Comparison of ENCODE assay signal across 9 mouse cellular contexts in genomic region chr2:157426171-157426570, GRCm38 (mm10). TPM values are rescaled to one million over a fixed set of nuclear protein-coding genes. Genes with fewer than 3 reads are reported as not detected.
DNase-seq lines count a peak whose midpoint lies in the region; ATAC-seq and TF ChIP-seq lines count a peak whose summit lies in the region.
"Had no signal": no experiment of that assay in that cellular context is flagged by ENCODE, and none has a peak within 500 bp of the region (broad histone marks: within the 10 kb centered on the region; RNA-seq: fewer than 3 reads in every experiment).

No protein-coding gene starts in this region.

- peak overlapping the region; percentile 30 for H3K27ac ChIP-seq in hindbrain, embryonic 13.5 days
- H3K27ac ChIP-seq in lung, postnatal 0 days (ENCODE audit: low read length): peak overlapping the region; percentile 97
- H3K27ac ChIP-seq: liver, embryonic 13.5 days had no signal

- H3K9me3 ChIP-seq in hindbrain, embryonic 13.5 days: no peaks in the 10 kb centered on the region
- H3K9me3 ChIP-seq in lung, postnatal 0 days (ENCODE audit: low read length): no peaks in the 10 kb centered on the region
- H3K9me3 ChIP-seq: liver, embryonic 13.5 days had no signal

- ATAC-seq in hindbrain, embryonic 13.5 days (ENCODE audit: low FRiP score): no peak
- no peak for ATAC-seq in lung, postnatal 0 days

- H3K9ac ChIP-seq in hindbrain, embryonic 13.5 days: peak overlapping the region; percentile 53
- no peak overlapping the region for H3K9ac ChIP-seq in lung, postnatal 0 days (replicated peaks; ENCODE audit: low read depth)
- H3K9ac ChIP-seq: liver, embryonic 13.5 days had no signal

- 74% methylated on average over 6 of the region's 6 CpGs for WGBS in hindbrain, embryonic 13.5 days
- 59% methylated on average over 6 of the region's 6 CpGs for WGBS in lung, postnatal 0 days

- intact Hi-C loops in gastrocnemius, postnatal 14 days (cut with DNase I; ENCODE audit: low total_unique reads): no loop called here

- peaks cover 83% of the 10 kb centered on the region for H3K4me1 ChIP-seq in hindbrain, embryonic 13.5 days (replicated peaks)
- H3K4me1 ChIP-seq in lung, postnatal 0 days (ENCODE audit: insufficient read depth, low read depth, low read length): peaks cover 14% of the 10 kb centered on the region; the same call in 1 of the 2 replicates

- no peaks in the 10 kb centered on the region for H3K27me3 ChIP-seq in hindbrain, embryonic 13.5 days
- H3K27me3 ChIP-seq in lung, postnatal 0 days (replicated peaks; ENCODE audit: insufficient read depth, low read length): no peaks in the 10 kb centered on the region

- no peak for TF ChIP-seq EP300 in lung, postnatal 0 days (IDR thresholded peaks at IDR 0.05)

- no peak for TF ChIP-seq CTCF in lung, postnatal 0 days (IDR thresholded peaks at IDR 0.05)

- H3K36me3 ChIP-seq in hindbrain, embryonic 13.5 days: peaks cover 25% of the 10 kb centered on the region
- 0 out of 2 replicates have a peak, but pooled peaks cover 3% of the 10 kb centered on the region for H3K36me3 ChIP-seq in lung, postnatal 0 days (ENCODE audit: insufficient read depth, low read length)
- H3K36me3 ChIP-seq: liver, embryonic 13.5 days had no signal

- peak; percentile 48 to 76 for DNase-seq in adrenal gland, adult (ENCODE audit: inconsistent age in 2 of 2, low spot score in 1 of 2)
- DNase-seq in adrenal gland, adult 8-10 months: no peak
- peak; percentile 85 for DNase-seq in R1 (ENCODE audit: low read depth, low spot score)
- DNase-seq in lung, postnatal 0 days (ENCODE audit: low spot score): peak; percentile 73
- DNase-seq in right cerebral cortex, postnatal 10 days (ENCODE audit: low spot score in 2 of 2): no peak
- DNase-seq in layer of hippocampus, adult 9-11 months: no peak
- no peak for DNase-seq in gastrocnemius, postnatal 14 days
- DNase-seq: liver, embryonic 13.5 days had no signal

- H3K4me2 ChIP-seq in hindbrain, embryonic 13.5 days: peak overlapping the region; percentile 86
- 0 out of 2 replicates have a peak overlapping the region, but pooled peaks have one; percentile 11 for H3K4me2 ChIP-seq in lung, postnatal 0 days (replicated peaks; ENCODE audit: low read depth, low read length)
- H3K4me2 ChIP-seq: liver, embryonic 13.5 days had no signal

- peak overlapping the region; percentile 87; the same call in 1 of the 2 replicates for H3K4me3 ChIP-seq in hindbrain, embryonic 13.5 days
- H3K4me3 ChIP-seq in lung, postnatal 0 days (ENCODE audit: low read depth, low read length): no peak overlapping the region
- H3K4me3 ChIP-seq: liver, embryonic 13.5 days had no signal

RNA-seq across cellular contexts. Expression of gene Src, which starts 7.9 kb away (rescaled TPM):
- 10 to 100 TPM; 18.3 to 32.9 (median 24.8) TPM for total RNA-seq in adrenal gland, adult 8-10 months (2022)
- 31.3 and 31.8 TPM in 2 replicates for polyA plus RNA-seq in hindbrain, embryonic 13.5 days (2015; fragmentation: Nextera tagmentation; extraction: Ambion mirVana)
- polyA plus RNA-seq in lung, postnatal 0 days (2015; fragmentation: Nextera tagmentation; extraction: Ambion mirVana): 16.4 and 18.2 TPM in 2 replicates
- 1 to 10 TPM; 5.2 to 7.5 TPM for total RNA-seq in gastrocnemius, postnatal 14 days (2021)

RNA-seq across cellular contexts. Expression of gene Manbal, which starts 58.8 kb away (rescaled TPM):
- total RNA-seq in adrenal gland, adult 8-10 months (2022): 10 to 100 TPM; 36.3 to 40.3 (median 36.5) TPM
- polyA plus RNA-seq in hindbrain, embryonic 13.5 days (2015; fragmentation: Nextera tagmentation; extraction: Ambion mirVana): 91.7 and 95.8 TPM in 2 replicates
- 95.7 and 100 TPM in 2 replicates for polyA plus RNA-seq in lung, postnatal 0 days (2015; fragmentation: Nextera tagmentation; extraction: Ambion mirVana)
- 10 to 100 TPM; 20.7 to 28.3 TPM for total RNA-seq in gastrocnemius, postnatal 14 days (2021)

Comparison
In these comparisons a context has a peak if more than half of its experiments do, and no peak if none do; other contexts are left out.
1. DNase-seq: peak in adrenal gland, adult (2 of 2), R1 (single experiment) and lung, postnatal 0 days (single experiment); none in adrenal gland, adult 8-10 months (single experiment), right cerebral cortex, postnatal 10 days (0 of 2), layer of hippocampus, adult 9-11 months (single experiment) and gastrocnemius, postnatal 14 days (single experiment).